Mouse (Mus musculus) liver, postnatal 0 days (tissue): ENCODE data around the gene Gm5089. TPM values are rescaled to one million over a fixed set of nuclear protein-coding genes. Genes with fewer than 3 reads are reported as not detected.

Experiments
- ATAC-seq: fragments of 200-750 bp; cut with Nextera tagmentation; 2 replicates; pipeline ENCODE4 v1.8.0; 2017; ENCODE audit warnings: mild to moderate bottlenecking, moderate library complexity
- DNase-seq: peaks from one replicate; pipeline ENCODE4 v3.0.0-alpha.2; 2016
- H3K27ac ChIP-seq: fragments of 300-500 bp; sonication (generic); 2 replicates; pipeline ENCODE4 v1.5.1; 2014; ENCODE audit warnings: antibody characterized with exemption, moderate library complexity, mild to moderate bottlenecking, low read depth
- H3K27me3 ChIP-seq: fragments of 300-500 bp; sonication (generic); 2 replicates; pipeline ENCODE4 v1.6.1; 2014; ENCODE audit warnings: low read length, control low read depth, mixed read lengths; ENCODE audit not compliant: insufficient read depth
- H3K36me3 ChIP-seq: fragments of 300-500 bp; sonication (generic); replicated peaks from 2 replicates; pipeline ENCODE4 v1.6.1; 2014; ENCODE audit warnings: mild to moderate bottlenecking, control low read depth, low read length, moderate library complexity, mixed read lengths; ENCODE audit not compliant: insufficient read depth
- H3K4me1 ChIP-seq: fragments of 300-500 bp; sonication (generic); 2 replicates; pipeline ENCODE4 v1.6.1; 2014; ENCODE audit warnings: antibody characterized with exemption, mild to moderate bottlenecking, control low read depth; ENCODE audit not compliant: insufficient read depth
- H3K4me2 ChIP-seq: fragments of 300-500 bp; sonication (generic); 2 replicates; pipeline ENCODE4 v1.6.1; 2014; ENCODE audit warnings: low read depth, mild to moderate bottlenecking, low read length, moderate library complexity, mixed read lengths
- H3K4me3 ChIP-seq: fragments of 300-500 bp; sonication (generic); 2 replicates; pipeline ENCODE4 v1.5.1; 2014; ENCODE audit warnings: low read depth, low read length
- H3K9ac ChIP-seq: fragments of 300-500 bp; sonication (generic); replicated peaks from 2 replicates; pipeline ENCODE4 v1.6.1; 2014; ENCODE audit warnings: mild to moderate bottlenecking, moderate library complexity
- H3K9me3 ChIP-seq: fragments of 300-500 bp; sonication (generic); 2 replicates; pipeline ENCODE4 v1.6.1; 2016; ENCODE audit warnings: mild to moderate bottlenecking, control low read depth, low read length, mixed read lengths
- CTCF ChIP-seq: sonication (generic); IDR thresholded peaks from 2 replicates; pipeline ENCODE4 v1.5.1; 2016; ENCODE audit warnings: antibody characterized with exemption, low read depth
- EP300 ChIP-seq: IDR thresholded peaks from 2 replicates; pipeline ENCODE4 v1.6.1; 2016; ENCODE audit warnings: antibody characterized with exemption, low read depth, mild to moderate bottlenecking
- WGBS: fragments of 180-500 bp; shearing (Covaris S2); extraction: QIAGEN DNeasy Blood & Tissue Kit; methylation state at CpG from one replicate; pipeline ENCODE4 v1.1.7; 2014; ENCODE audit not compliant: insufficient replicate concordance; 5-methylcytosine and 5-hydroxymethylcytosine counted together
- polyA plus RNA-seq: library from polyadenylated mRNA; unstranded; fragments of >200 nt; fragmentation: Nextera tagmentation; extraction: Ambion mirVana; gene quantifications from 2 replicates; pipeline ENCODE4 v1.2.1, GENCODE M21; 2015

Gm5089 gene
- polyA plus RNA-seq, 1 experiment from 2014 or later, result not detected

- Histone ChIP-seq H3K27me3 (peaks cover 99% of the 10 kb centered on the region), H3K9ac (no peak overlapping the region), H3K4me3 (no peak overlapping the region), H3K27ac (no peak overlapping the region), H3K4me1 (peaks cover 1% of the 10 kb centered on the region), H3K36me3 (no peaks in the 10 kb centered on the region), H3K4me2 (no peak overlapping the region), H3K9me3 (no peaks in the 10 kb centered on the region)
- 3% methylated on average over 28 of the region's 28 CpGs for WGBS
- no peak for DNase-seq
- TF ChIP-seq CTCF (no peak), EP300 (no peak)
- no peak for ATAC-seq
Measured at GRCm38 (mm10) chr14:122468971-122469755, 18.2 kb upstream of the Gm5089 start.

GRCm38 (mm10) chr14:122467926-122468841 lies 17.3 kb upstream of the Gm5089 start:
- TF ChIP-seq EP300 (no peak), CTCF (no peak)
- peaks cover 11% of the 10 kb centered on the region for H3K4me1 ChIP-seq
- WGBS, result 4% methylated on average over 23 of the region's 23 CpGs
- H3K9me3 ChIP-seq, result no peaks in the 10 kb centered on the region
- no peak for DNase-seq
- no peak overlapping the region for H3K27ac ChIP-seq
- H3K9ac ChIP-seq, result no peak overlapping the region
- H3K4me3 ChIP-seq, result no peak overlapping the region
- peaks cover 98% of the 10 kb centered on the region for H3K27me3 ChIP-seq
- no peak overlapping the region for H3K4me2 ChIP-seq
- H3K36me3 ChIP-seq, result no peaks in the 10 kb centered on the region
- no peak for ATAC-seq

- H3K27ac ChIP-seq, result no peak overlapping the region
- no peak overlapping the region for H3K9ac ChIP-seq
- ATAC-seq, result no peak
- no peaks in the 10 kb centered on the region for H3K36me3 ChIP-seq
- H3K9me3 ChIP-seq, result no peaks in the 10 kb centered on the region
- WGBS, result 54% methylated on average over 7 of the region's 7 CpGs
- H3K4me1 ChIP-seq, result peaks cover 12% of the 10 kb centered on the region
- TF ChIP-seq EP300, result no peak
- no peak for TF ChIP-seq CTCF
- no peak overlapping the region for H3K4me3 ChIP-seq
- H3K27me3 ChIP-seq, result peaks cover 98% of the 10 kb centered on the region
- no peak overlapping the region for H3K4me2 ChIP-seq
- DNase-seq, result no peak
Measured at GRCm38 (mm10) chr14:122466756-122467362, 15.9 kb upstream of the Gm5089 start.

GRCm38 (mm10) chr14:122465931-122466490 lies 15.1 kb upstream of the Gm5089 start:
- Histone ChIP-seq H3K36me3 (no peaks in the 10 kb centered on the region), H3K27ac (no peak overlapping the region)
- 20% methylated on average over 13 of the region's 13 CpGs for WGBS

GRCm38 (mm10) chr14:122464763-122465741 lies 14.1 kb upstream of the Gm5089 start, which contains the start of gene Zic5:
Zic5 (minus strand) TSS chr14:122465677.
- Histone ChIP-seq H3K27ac (no peak within 1 kb of the TSS), H3K27me3 (peaks cover 88% of the 10 kb centered on the region), H3K4me3 (peak within 1 kb of the TSS; percentile 53), H3K4me2 (peak within 1 kb of the TSS; percentile 76), H3K4me1 (peaks cover 12% of the 10 kb centered on the region), H3K36me3 (no peaks in the 10 kb centered on the region), H3K9me3 (no peaks in the 10 kb centered on the region), H3K9ac (no peak within 1 kb of the TSS)
- DNase-seq (no peak), ATAC-seq (peak; percentile 20; the same call in 1 of the 2 replicates)
- WGBS, result 2% methylated on average over 52 of the region's 62 CpGs
- TF ChIP-seq EP300, result no peak
- TF ChIP-seq CTCF, result no peak

More at GRCm38 (mm10) chr14:122465931-122466490, 15.1 kb upstream of the Gm5089 start:
- no peak overlapping the region for H3K9ac ChIP-seq
- ATAC-seq (no peak), DNase-seq (no peak)
- TF ChIP-seq EP300 (no peak), CTCF (no peak)
- peaks cover 12% of the 10 kb centered on the region for H3K4me1 ChIP-seq
- H3K9me3 ChIP-seq, result no peaks in the 10 kb centered on the region
- H3K4me2 ChIP-seq, result peak overlapping the region; percentile 76; the same call in 1 of the 2 replicates
- H3K27me3 ChIP-seq, result peaks cover 93% of the 10 kb centered on the region
- H3K4me3 ChIP-seq, result peak overlapping the region; percentile 53; the same call in 1 of the 2 replicates
